Mouse (Mus musculus) liver, embryonic 13.5 days (tissue): ENCODE results near the gene 4931406P16Rik. TPM values are rescaled to one million over a fixed set of nuclear protein-coding genes. Genes with fewer than 3 reads are reported as not detected.

Experiments
- ATAC-seq: fragments of 200-750 bp; cut with Nextera tagmentation; 2 replicates; pipeline ENCODE4 v1.8.0; 2017; ENCODE audit warnings: low read depth, mild to moderate bottlenecking, moderate number of reproducible peaks, moderate library complexity
- DNase-seq: peaks from one replicate; pipeline ENCODE4 v3.0.0; 2022
- H3K27ac ChIP-seq: fragments of 300-500 bp; sonication (generic); 2 replicates; pipeline ENCODE4 v1.5.1; 2015; ENCODE audit warnings: moderate library complexity, mild to moderate bottlenecking, inconsistent platforms
- H3K27me3 ChIP-seq: fragments of 300-500 bp; sonication (generic); 2 replicates; pipeline ENCODE4 v1.6.1; 2015; ENCODE audit warnings: mild to moderate bottlenecking, inconsistent platforms
- H3K36me3 ChIP-seq: fragments of 300-500 bp; sonication (generic); 2 replicates; pipeline ENCODE4 v1.6.1; 2015; ENCODE audit warnings: mild to moderate bottlenecking, inconsistent platforms
- H3K4me1 ChIP-seq: fragments of 300-500 bp; sonication (generic); replicated peaks from 2 replicates; pipeline ENCODE4 v1.6.1; 2015; ENCODE audit warnings: inconsistent platforms
- H3K4me2 ChIP-seq: fragments of 300-500 bp; sonication (generic); 2 replicates; pipeline ENCODE4 v1.6.1; 2015; ENCODE audit warnings: inconsistent platforms, mild to moderate bottlenecking, moderate library complexity
- H3K4me3 ChIP-seq: fragments of 300-500 bp; sonication (generic); replicated peaks from 2 replicates; pipeline ENCODE4 v1.5.1; 2015; ENCODE audit warnings: mild to moderate bottlenecking, inconsistent platforms
- H3K9ac ChIP-seq: fragments of 300-500 bp; sonication (generic); 2 replicates; pipeline ENCODE4 v1.6.1; 2015; ENCODE audit warnings: mild to moderate bottlenecking, inconsistent platforms
- H3K9me3 ChIP-seq: fragments of 300-500 bp; sonication (generic); replicated peaks from 2 replicates; pipeline ENCODE4 v1.6.1; 2016; ENCODE audit warnings: inconsistent platforms
- WGBS: fragments of 180-500 bp; shearing (Covaris S2); methylation state at CpG from one replicate; pipeline ENCODE4 v1.1.7; 2015; ENCODE audit not compliant: insufficient replicate concordance; 5-methylcytosine and 5-hydroxymethylcytosine counted together
- polyA plus RNA-seq: library from polyadenylated mRNA; unstranded; fragments of >200 nt; fragmentation: Nextera tagmentation; extraction: Ambion mirVana; gene quantifications from 2 replicates; pipeline ENCODE4 v1.2.1, GENCODE M21; 2015

4931406P16Rik gene
- polyA plus RNA-seq, 1 experiment from 2014 or later: 11.0 TPM

DNA sequence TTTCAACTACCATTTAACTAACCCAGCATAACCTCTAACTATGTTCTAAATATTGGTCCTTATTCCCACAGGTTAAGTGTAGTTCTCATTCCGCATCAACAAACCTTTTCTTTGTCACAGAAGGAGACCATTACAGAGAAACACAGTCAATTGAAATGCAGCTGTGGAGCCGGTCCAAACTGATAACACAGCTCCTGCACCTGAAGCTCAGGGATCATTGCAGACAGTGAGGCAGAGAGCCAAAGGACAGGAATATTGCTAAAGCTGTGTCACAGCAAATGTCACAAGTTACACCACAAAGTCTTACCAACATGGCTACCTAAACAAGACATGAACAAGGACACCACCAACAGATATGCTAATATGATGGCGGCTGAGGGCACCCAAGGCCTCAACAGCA lies 37.3 kb downstream of the 4931406P16Rik start:
- Histone ChIP-seq H3K4me1 (no peaks in the 10 kb centered on the region), H3K27me3 (no peaks in the 10 kb centered on the region), H3K4me2 (no peak overlapping the region), H3K27ac (no peak overlapping the region), H3K4me3 (no peak overlapping the region), H3K9ac (no peak overlapping the region), H3K9me3 (no peaks in the 10 kb centered on the region), H3K36me3 (peaks cover 12% of the 10 kb centered on the region)
- no peak for DNase-seq
- no peak for ATAC-seq
- WGBS: 89% methylated on average over 3 of the region's 3 CpGs

DNA sequence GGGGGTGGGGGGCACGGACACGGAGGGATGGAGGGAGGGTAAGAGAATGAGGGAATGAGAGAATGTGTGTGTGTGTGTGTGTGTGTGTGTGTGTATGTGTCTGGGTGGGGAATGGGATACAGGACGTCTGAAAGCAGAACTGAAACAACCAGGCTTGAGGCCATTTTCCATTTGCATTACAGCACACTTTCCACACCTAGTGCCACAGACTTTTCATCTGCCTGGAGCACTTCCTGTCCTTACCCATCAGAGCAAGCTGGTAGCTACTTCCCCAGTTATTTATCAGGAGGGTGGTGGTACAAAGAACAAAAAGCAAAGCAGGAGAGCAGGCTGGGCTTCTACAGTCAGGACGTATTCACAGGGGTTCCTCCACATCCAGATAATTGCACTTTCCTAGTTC lies 40.9 kb downstream of the 4931406P16Rik start:
- H3K36me3 ChIP-seq: peaks cover 8% of the 10 kb centered on the region
- 54% methylated on average over 4 of the region's 4 CpGs for WGBS

DNA sequence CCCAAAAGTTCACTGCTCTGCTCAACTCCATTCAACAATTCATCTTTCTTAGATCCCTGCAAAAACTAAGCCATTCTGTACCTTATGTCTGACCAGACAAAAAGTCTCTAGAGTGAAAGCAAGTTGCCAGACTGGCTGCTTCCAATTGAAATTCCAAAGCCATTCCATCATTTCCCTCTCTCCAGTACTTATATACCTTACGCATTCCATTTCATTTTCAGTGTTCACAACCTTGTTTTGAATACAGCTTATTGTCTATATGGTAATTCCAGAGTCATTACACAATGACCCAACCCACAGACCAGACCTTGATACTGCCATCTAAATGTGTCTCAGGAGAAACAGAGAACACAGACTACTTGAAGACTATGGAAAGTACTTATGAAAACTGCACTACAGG lies 44.9 kb downstream of the 4931406P16Rik start:
- DNase-seq (no peak), ATAC-seq (no peak)
- no peak overlapping the region for H3K9ac ChIP-seq
- H3K36me3 ChIP-seq: peaks cover 3% of the 10 kb centered on the region
- peaks cover 22% of the 10 kb centered on the region for H3K4me1 ChIP-seq
- no peak overlapping the region for H3K4me3 ChIP-seq
- H3K27me3 ChIP-seq: no peaks in the 10 kb centered on the region
- H3K27ac ChIP-seq: no peak overlapping the region
- no peaks in the 10 kb centered on the region for H3K9me3 ChIP-seq
- 92% methylated on average over 1 of the region's 1 CpGs for WGBS
- H3K4me2 ChIP-seq: no peak overlapping the region

More for the DNA sequence above, 40.9 kb downstream of the 4931406P16Rik start:
- ATAC-seq: no peak
- no peak overlapping the region for H3K27ac ChIP-seq
- H3K27me3 ChIP-seq: no peaks in the 10 kb centered on the region
- peaks cover 7% of the 10 kb centered on the region for H3K4me1 ChIP-seq
- H3K9me3 ChIP-seq: no peaks in the 10 kb centered on the region
- no peak overlapping the region for H3K4me2 ChIP-seq
- DNase-seq: no peak
- H3K9ac ChIP-seq: no peak overlapping the region
- no peak overlapping the region for H3K4me3 ChIP-seq

GRCm38 (mm10) chr7:34266421-34266820 lies 46.9 kb downstream of the 4931406P16Rik start:
- H3K9ac ChIP-seq: no peak overlapping the region
- peaks cover 23% of the 10 kb centered on the region for H3K36me3 ChIP-seq
- no peak overlapping the region for H3K4me3 ChIP-seq
- H3K4me2 ChIP-seq: no peak overlapping the region
- H3K9me3 ChIP-seq: no peaks in the 10 kb centered on the region
- ATAC-seq: no peak
- H3K27ac ChIP-seq: no peak overlapping the region
- peaks cover 22% of the 10 kb centered on the region for H3K4me1 ChIP-seq
- DNase-seq: no peak
- no peaks in the 10 kb centered on the region for H3K27me3 ChIP-seq

DNA sequence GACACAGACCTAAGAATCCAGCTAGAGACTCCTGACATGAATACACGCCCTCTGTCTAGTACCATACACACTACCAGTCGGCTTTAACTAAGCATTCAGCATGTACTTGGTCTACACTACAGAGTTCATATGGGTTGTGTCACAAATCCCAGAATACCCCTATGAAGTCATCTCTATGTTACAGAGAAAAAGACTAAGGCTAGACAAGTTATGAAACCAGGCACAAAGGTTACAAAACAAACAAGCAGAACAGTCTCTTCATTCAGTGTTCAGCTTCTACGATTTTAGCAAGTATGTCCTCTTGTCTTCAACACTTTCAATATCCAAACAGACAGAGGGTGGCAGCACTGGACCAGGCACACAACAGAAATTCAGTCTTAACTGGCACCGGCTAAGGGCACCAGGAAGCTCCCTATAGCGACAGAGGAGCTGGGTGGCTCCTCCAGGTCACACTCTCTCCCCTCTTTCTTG lies 47.4 kb downstream of the 4931406P16Rik start:
- Histone ChIP-seq H3K9me3 (no peaks in the 10 kb centered on the region), H3K36me3 (peaks cover 26% of the 10 kb centered on the region), H3K9ac (no peak overlapping the region), H3K27me3 (no peaks in the 10 kb centered on the region), H3K4me1 (peaks cover 22% of the 10 kb centered on the region), H3K27ac (no peak overlapping the region), H3K4me3 (no peak overlapping the region), H3K4me2 (no peak overlapping the region)
- DNase-seq: no peak
- peak; percentile 41; the same call in 1 of the 2 replicates for ATAC-seq
- 45% methylated on average over 5 of the region's 5 CpGs for WGBS

DNA sequence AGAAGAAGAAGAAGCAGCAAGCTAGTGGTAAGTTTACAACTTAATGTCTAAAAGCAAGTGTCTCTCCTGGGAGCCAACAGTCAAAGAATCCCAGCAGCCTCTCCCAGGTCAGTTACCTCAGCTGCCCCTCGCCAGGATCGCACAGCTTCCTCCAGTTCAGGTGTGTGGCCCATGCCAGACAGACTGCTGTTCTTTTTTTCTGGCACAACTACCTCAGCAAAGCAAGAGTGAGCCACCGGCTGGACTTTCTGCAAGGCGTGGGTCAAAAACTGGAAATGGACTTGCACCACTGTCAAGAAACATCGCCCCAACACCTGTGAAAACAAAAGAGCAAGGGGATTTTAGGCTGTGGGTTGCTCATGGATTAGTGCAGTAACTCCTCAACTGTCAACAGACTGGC lies 49.9 kb downstream of the 4931406P16Rik start:
- Histone ChIP-seq H3K9me3 (no peaks in the 10 kb centered on the region), H3K4me1 (peaks cover 22% of the 10 kb centered on the region), H3K4me3 (no peak overlapping the region), H3K9ac (no peak overlapping the region), H3K36me3 (peaks cover 36% of the 10 kb centered on the region), H3K4me2 (no peak overlapping the region), H3K27ac (no peak overlapping the region), H3K27me3 (no peaks in the 10 kb centered on the region)
- 89% methylated on average over 5 of the region's 5 CpGs for WGBS
- DNase-seq (no peak), ATAC-seq (no peak)

DNA sequence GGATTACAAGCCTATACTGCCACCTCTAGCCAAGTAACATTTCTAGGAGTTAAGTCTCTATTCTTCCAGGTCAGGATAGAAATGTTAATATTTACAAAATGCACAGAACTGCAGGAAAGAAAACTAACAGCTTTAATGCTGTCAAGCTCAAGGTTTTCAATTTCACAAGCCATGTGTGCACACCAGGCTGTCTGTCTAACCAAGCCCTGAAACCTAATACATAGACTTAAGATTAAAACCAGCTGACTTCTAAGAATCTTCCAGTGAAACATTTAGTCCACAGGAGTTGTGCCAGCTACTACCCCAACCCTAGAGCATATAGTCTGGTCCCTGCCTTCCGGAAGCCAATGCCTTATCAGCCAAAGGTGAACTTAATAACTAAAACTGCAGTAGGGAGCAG lies 54.9 kb downstream of the 4931406P16Rik start:
- Histone ChIP-seq H3K4me1 (no peaks in the 10 kb centered on the region), H3K4me3 (no peak overlapping the region), H3K27me3 (no peaks in the 10 kb centered on the region), H3K9ac (no peak overlapping the region), H3K27ac (no peak overlapping the region), H3K9me3 (no peaks in the 10 kb centered on the region), H3K4me2 (no peak overlapping the region), H3K36me3 (peaks cover 77% of the 10 kb centered on the region)
- DNase-seq (no peak), ATAC-seq (no peak)
- 76% methylated on average over 1 of the region's 1 CpGs for WGBS

GRCm38 (mm10) chr7:34257279-34257678 lies 56.1 kb downstream of the 4931406P16Rik start:
- ATAC-seq (no peak), DNase-seq (no peak)
- no peaks in the 10 kb centered on the region for H3K27me3 ChIP-seq
- H3K27ac ChIP-seq: no peak overlapping the region
- H3K9me3 ChIP-seq: no peaks in the 10 kb centered on the region
- H3K36me3 ChIP-seq: peaks cover 76% of the 10 kb centered on the region
- H3K4me3 ChIP-seq: no peak overlapping the region
- H3K9ac ChIP-seq: no peak overlapping the region
- 60% methylated on average over 9 of the region's 9 CpGs for WGBS
- H3K4me1 ChIP-seq: no peaks in the 10 kb centered on the region
- H3K4me2 ChIP-seq: no peak overlapping the region

- Histone ChIP-seq H3K27ac (no peak overlapping the region), H3K9ac (no peak overlapping the region), H3K9me3 (no peaks in the 10 kb centered on the region), H3K4me3 (no peak overlapping the region), H3K27me3 (no peaks in the 10 kb centered on the region), H3K4me2 (no peak overlapping the region), H3K4me1 (no peaks in the 10 kb centered on the region), H3K36me3 (peaks cover 74% of the 10 kb centered on the region)
- WGBS: 77% methylated on average over 1 of the region's 1 CpGs
- ATAC-seq (no peak), DNase-seq (no peak)
These were observed 57.4 kb downstream of the 4931406P16Rik start for GRCm38 (mm10) chr7:34255916-34256315.

DNA sequence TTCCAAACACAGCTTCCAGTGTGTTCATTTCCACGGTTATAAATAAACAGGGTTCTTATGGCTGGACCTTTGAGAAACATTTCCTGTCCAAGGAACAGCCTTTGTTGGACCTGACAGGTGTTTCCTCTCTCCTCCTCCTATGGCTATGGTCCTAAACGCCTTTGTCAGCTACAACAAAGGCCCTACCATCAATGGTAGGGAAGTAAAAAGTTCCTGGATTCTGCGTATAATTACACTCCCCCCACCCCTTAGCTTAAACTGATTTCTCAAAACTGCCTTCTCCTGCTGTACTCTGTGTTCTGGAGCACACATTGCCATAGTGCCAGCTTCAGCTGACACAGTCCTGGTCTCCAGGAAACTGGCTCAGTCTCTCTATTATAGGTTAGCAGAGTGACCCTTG lies 58.2 kb downstream of the 4931406P16Rik start:
- DNase-seq: no peak
- H3K27ac ChIP-seq: no peak overlapping the region
- no peaks in the 10 kb centered on the region for H3K4me1 ChIP-seq
- no peak overlapping the region for H3K9ac ChIP-seq
- H3K27me3 ChIP-seq: no peaks in the 10 kb centered on the region
- H3K36me3 ChIP-seq: peaks cover 75% of the 10 kb centered on the region
- no peaks in the 10 kb centered on the region for H3K9me3 ChIP-seq
- no peak for ATAC-seq
- no peak overlapping the region for H3K4me2 ChIP-seq
- WGBS: 51% methylated on average over 3 of the region's 3 CpGs
- H3K4me3 ChIP-seq: no peak overlapping the region

DNA sequence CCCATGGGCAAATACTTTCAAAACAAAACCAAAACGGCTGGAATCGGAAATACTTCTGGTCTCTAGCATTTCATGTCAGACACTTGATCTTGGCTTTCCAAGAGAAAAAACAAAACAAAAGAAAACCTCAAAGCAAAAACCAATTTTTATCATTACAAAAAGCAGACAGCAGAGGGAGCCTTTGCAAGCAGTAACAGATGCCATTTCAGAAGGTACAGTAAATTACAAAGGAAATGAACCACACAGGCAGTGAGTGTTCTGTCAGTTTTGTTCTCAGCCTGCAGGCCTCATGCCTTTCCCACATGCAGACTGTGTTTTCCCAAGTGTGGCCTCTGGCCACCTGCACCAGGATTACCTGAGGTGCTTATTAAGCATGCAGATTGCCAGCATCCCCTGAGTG lies 61.3 kb downstream of the 4931406P16Rik start:
- no peak for DNase-seq
- WGBS: 74% methylated on average over 2 of the region's 2 CpGs
- ATAC-seq: no peak
- no peaks in the 10 kb centered on the region for H3K27me3 ChIP-seq
- no peaks in the 10 kb centered on the region for H3K9me3 ChIP-seq
- no peak overlapping the region for H3K27ac ChIP-seq
- no peak overlapping the region for H3K4me2 ChIP-seq
- no peak overlapping the region for H3K4me3 ChIP-seq
- no peak overlapping the region for H3K9ac ChIP-seq
- no peaks in the 10 kb centered on the region for H3K4me1 ChIP-seq
- H3K36me3 ChIP-seq: peaks cover 84% of the 10 kb centered on the region

- WGBS: 86% methylated on average over 7 of the region's 7 CpGs
- Histone ChIP-seq H3K9ac (no peak within 1 kb of the TSS), H3K4me1 (no peaks in the 10 kb centered on the region), H3K4me2 (no peak within 1 kb of the TSS), H3K27me3 (no peaks in the 10 kb centered on the region), H3K36me3 (peaks cover 84% of the 10 kb centered on the region), H3K4me3 (no peak within 1 kb of the TSS), H3K27ac (no peak within 1 kb of the TSS), H3K9me3 (no peaks in the 10 kb centered on the region)
- DNase-seq: no peak
- ATAC-seq: no peak
These were observed 62.6 kb downstream of the 4931406P16Rik start, which contains the start of gene Gm6096 for GRCm38 (mm10) chr7:34250738-34251137. TSS of gene Gm6096 (plus strand) at chr7:34251038.
